In the genomic region with DNA sequence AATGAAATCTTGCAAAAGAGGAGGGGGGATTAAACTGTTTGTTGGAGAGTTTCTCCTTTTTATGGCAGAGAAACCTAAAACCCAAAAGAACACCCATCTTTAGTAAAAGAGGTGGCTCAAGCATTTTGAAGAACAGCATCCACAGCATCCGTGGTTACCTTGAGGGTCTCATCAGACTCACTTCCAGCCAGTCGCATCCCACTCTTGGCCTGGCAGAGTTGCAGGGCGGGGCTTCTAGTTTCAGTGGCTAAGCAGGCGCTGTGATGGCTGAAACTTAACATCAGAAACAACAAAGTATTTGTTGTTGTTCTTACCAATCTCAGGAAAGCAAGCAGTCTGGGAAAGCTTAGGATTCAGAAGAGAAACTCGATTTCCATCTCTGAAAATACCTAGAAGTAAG, we compare ENCODE assay signal across 7 mouse cellular contexts. TPM values are rescaled to one million over a fixed set of nuclear protein-coding genes. Genes with fewer than 3 reads are reported as not detected.
DNase-seq lines count a peak whose midpoint lies in the region; ATAC-seq lines count a peak whose summit lies in the region.

No protein-coding gene starts in this region.

- no peak overlapping the region for H3K27ac ChIP-seq in lung, embryonic 15.5 days
- H3K27ac ChIP-seq in forebrain, embryonic 12.5 days = 0 out of 2 replicates have a peak overlapping the region, but pooled peaks have one; percentile 94
- H3K27ac ChIP-seq in intestine, embryonic 16.5 days (ENCODE audit: low read length) = no peak overlapping the region
- H3K27ac ChIP-seq in neural tube, embryonic 13.5 days (replicated peaks) = peak overlapping the region; percentile 97

- H3K9me3 ChIP-seq in lung, embryonic 15.5 days = no peaks in the 10 kb centered on the region
- H3K9me3 ChIP-seq in forebrain, embryonic 12.5 days = no peaks in the 10 kb centered on the region
- H3K9me3 ChIP-seq in intestine, embryonic 16.5 days (ENCODE audit: control insufficient read depth, low read length) = no peaks in the 10 kb centered on the region
- H3K9me3 ChIP-seq in neural tube, embryonic 13.5 days = no peaks in the 10 kb centered on the region

- no peak overlapping the region for H3K9ac ChIP-seq in lung, embryonic 15.5 days
- H3K9ac ChIP-seq in forebrain, embryonic 12.5 days = peak overlapping the region; percentile 94; the same call in 1 of the 2 replicates
- H3K9ac ChIP-seq in intestine, embryonic 16.5 days (ENCODE audit: low read depth, low read length) = no peak overlapping the region
- H3K9ac ChIP-seq in neural tube, embryonic 13.5 days = peak overlapping the region; percentile 92

- 25% methylated on average over 5 of the region's 5 CpGs for WGBS in lung, embryonic 15.5 days
- WGBS in forebrain, embryonic 12.5 days = 16% methylated on average over 5 of the region's 5 CpGs
- whole genome bisulfite sequencing in intestine, embryonic 16.5 days = 32% methylated on average over 5 of the region's 5 CpGs
- 21% methylated on average over 5 of the region's 5 CpGs for WGBS in neural tube, embryonic 13.5 days

- peaks cover 36% of the 10 kb centered on the region for H3K4me1 ChIP-seq in lung, embryonic 15.5 days
- H3K4me1 ChIP-seq in forebrain, embryonic 12.5 days = peaks cover 41% of the 10 kb centered on the region
- H3K4me1 ChIP-seq in intestine, embryonic 16.5 days (ENCODE audit: control insufficient read depth, insufficient read depth, low read length) = peaks cover 25% of the 10 kb centered on the region
- H3K4me1 ChIP-seq in neural tube, embryonic 13.5 days (replicated peaks) = peaks cover 43% of the 10 kb centered on the region

- peak overlapping the region; percentile 78 for H3K4me2 ChIP-seq in lung, embryonic 15.5 days
- peak overlapping the region; percentile 78 for H3K4me2 ChIP-seq in forebrain, embryonic 12.5 days
- peak overlapping the region; percentile 88 for H3K4me2 ChIP-seq in intestine, embryonic 16.5 days (ENCODE audit: low read depth, low read length)
- H3K4me2 ChIP-seq in neural tube, embryonic 13.5 days = peak overlapping the region; percentile 72

- no peaks in the 10 kb centered on the region for H3K27me3 ChIP-seq in lung, embryonic 15.5 days
- H3K27me3 ChIP-seq in forebrain, embryonic 12.5 days = peaks cover 11% of the 10 kb centered on the region; the same call in 1 of the 2 replicates
- H3K27me3 ChIP-seq in intestine, embryonic 16.5 days (replicated peaks; ENCODE audit: control insufficient read depth, insufficient read depth, low read length) = no peaks in the 10 kb centered on the region
- H3K27me3 ChIP-seq in neural tube, embryonic 13.5 days = no peaks in the 10 kb centered on the region; the same call in 1 of the 2 replicates

- no peaks in the 10 kb centered on the region for H3K36me3 ChIP-seq in lung, embryonic 15.5 days
- H3K36me3 ChIP-seq in forebrain, embryonic 12.5 days (replicated peaks) = no peaks in the 10 kb centered on the region
- no peaks in the 10 kb centered on the region for H3K36me3 ChIP-seq in intestine, embryonic 16.5 days (ENCODE audit: control insufficient read depth, insufficient read depth, low read length)
- H3K36me3 ChIP-seq in neural tube, embryonic 13.5 days = no peaks in the 10 kb centered on the region

- H3K4me3 ChIP-seq in lung, embryonic 15.5 days = peak overlapping the region; percentile 86
- H3K4me3 ChIP-seq in forebrain, embryonic 12.5 days (replicated peaks) = peak overlapping the region; percentile 82
- H3K4me3 ChIP-seq in intestine, embryonic 16.5 days (ENCODE audit: low read length) = peak overlapping the region; percentile 82
- H3K4me3 ChIP-seq in neural tube, embryonic 13.5 days = peak overlapping the region; percentile 79

- DNase-seq in lung, postnatal 25 days (ENCODE audit: low spot score) = no peak
- DNase-seq in spleen, postnatal 4 days (ENCODE audit: low spot score in 2 of 2) = no peak
- DNase-seq in spleen, postnatal 10 days (ENCODE audit: low spot score in 2 of 2) = no peak

- ATAC-seq in lung, embryonic 15.5 days (ENCODE audit: borderline replicate concordance, extremely low read depth, low FRiP score, low TSS enrichment) = no peak
- no peak for ATAC-seq in forebrain, embryonic 12.5 days (ENCODE audit: low FRiP score)
- ATAC-seq in intestine, embryonic 16.5 days = no peak
- no peak for ATAC-seq in neural tube, embryonic 13.5 days (ENCODE audit: low read depth)

RNA-seq across cellular contexts. Expression of a gene that starts 0.8 kb away (rescaled TPM):
- 99.7 and 117 TPM in 2 replicates for polyA plus RNA-seq in lung, embryonic 15.5 days (2015; fragmentation: Nextera tagmentation; extraction: Ambion mirVana)
- polyA plus RNA-seq in forebrain, embryonic 12.5 days (2016; fragmentation: Nextera tagmentation; extraction: Ambion mirVana) = 45.0 and 51.5 TPM in 2 replicates
- polyA plus RNA-seq in intestine, embryonic 16.5 days (2015; fragmentation: Nextera tagmentation; extraction: Ambion mirVana) = 262 and 319 TPM in 2 replicates
- polyA plus RNA-seq in neural tube, embryonic 13.5 days (2015; fragmentation: Nextera tagmentation; extraction: Ambion mirVana) = 66.4 and 69.5 TPM in 2 replicates

Comparison
In these comparisons a context has a peak if more than half of its experiments do, and no peak if none do; other contexts are left out.
1. H3K27ac ChIP-seq: peak in forebrain, embryonic 12.5 days (single experiment) and neural tube, embryonic 13.5 days (single experiment); none in lung, embryonic 15.5 days (single experiment) and intestine, embryonic 16.5 days (single experiment).
2. H3K9ac ChIP-seq: peak in forebrain, embryonic 12.5 days (single experiment) and neural tube, embryonic 13.5 days (single experiment); none in lung, embryonic 15.5 days (single experiment) and intestine, embryonic 16.5 days (single experiment).
3. Peak in every context shown above with its lines, with median percentiles within 50 percentile points of each other: H3K4me2 ChIP-seq and H3K4me3 ChIP-seq.